Mouse (Mus musculus) gastrocnemius, adult 2 months (tissue): ENCODE results near the gene Riok1. TPM values are rescaled to one million over a fixed set of nuclear protein-coding genes. Genes with fewer than 3 reads are reported as not detected.

Source experiments
- DNase-seq: peaks from one replicate; pipeline ENCODE4 v3.0.0; 2022
- H3K27ac ChIP-seq: fragments of 200-600 bp; 2 replicates; pipeline ENCODE4 v1.8.1; 2022; ENCODE audit warnings: mild to moderate bottlenecking
- H3K4me3 ChIP-seq: fragments of 200-600 bp; 2 replicates; pipeline ENCODE4 v1.8.1; 2022; ENCODE audit warnings: mild to moderate bottlenecking, moderate library complexity
- CTCF ChIP-seq: fragments of 200-600 bp; IDR thresholded peaks from 2 replicates; pipeline ENCODE4 v1.8.1; 2022; ENCODE audit warnings: antibody characterized with exemption, mild to moderate bottlenecking, moderate library complexity
- intact Hi-C: fragments of 180-260 bp; cut with DNase I; formaldehyde crosslinking; loops from one replicate; pipeline ENCODE4 v1.15.1; 2025
- total RNA-seq, 2 experiments: library from RNA; stranded (reverse); gene quantifications; 2 replicates each; pipeline ENCODE4 v1.2.3; 2021

Riok1 gene
- total RNA-seq, 2 experiments from 2014 or later, result 8.2 to 8.7 TPM

DNA sequence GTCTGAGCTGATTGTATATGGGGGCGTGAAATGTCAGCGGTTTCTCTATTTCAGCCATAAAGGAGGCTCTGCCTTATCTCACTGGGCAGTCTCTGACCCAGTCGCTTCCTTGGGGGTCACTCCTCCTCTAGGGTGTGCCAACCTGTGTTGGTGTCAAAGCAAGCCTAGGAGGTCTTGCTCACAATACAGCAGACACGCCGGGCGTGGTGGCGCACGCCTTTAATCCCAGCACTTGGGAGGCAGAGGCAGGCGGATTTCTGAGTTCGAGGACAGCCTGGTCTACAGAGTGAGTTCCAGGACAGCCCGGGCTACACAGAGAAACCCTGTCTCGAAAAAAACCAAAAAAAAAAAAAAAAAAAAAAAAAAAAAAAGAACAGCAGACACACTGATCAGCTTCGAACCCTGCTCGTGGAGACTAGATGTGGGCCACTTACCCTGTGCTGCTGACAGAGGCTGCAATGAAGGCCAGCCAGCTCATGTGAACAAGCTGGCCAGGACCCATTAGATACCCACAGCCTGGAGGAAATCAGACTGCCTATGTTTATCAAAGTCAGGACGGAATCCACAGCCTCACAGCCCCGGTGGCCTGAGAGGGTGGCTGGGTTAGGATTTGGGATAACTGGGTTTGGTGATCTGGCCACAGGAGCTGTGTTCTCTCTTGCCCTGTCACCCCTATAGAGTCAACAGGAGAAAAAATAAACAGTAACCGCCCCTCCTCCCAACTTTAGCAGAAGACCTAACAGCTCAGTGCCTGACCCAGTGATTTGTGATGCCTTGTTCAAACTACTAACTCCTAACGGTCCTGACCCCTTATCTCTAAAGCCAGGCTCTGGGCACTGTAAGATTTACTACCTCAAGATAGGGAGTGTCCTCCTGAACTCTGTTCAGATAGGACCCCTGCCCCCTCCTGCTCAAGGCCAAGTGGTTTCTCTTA lies 36.8 kb downstream of the Riok1 start:
- TF ChIP-seq CTCF, result no peak
- no peak overlapping the region for H3K4me3 ChIP-seq
- no peak overlapping the region for H3K27ac ChIP-seq
- DNase-seq, result no peak
- intact Hi-C loops, result no loop called here

- DNase-seq, result no peak
- intact Hi-C loops, result no loop called here
- H3K27ac ChIP-seq, result no peak overlapping the region
- TF ChIP-seq CTCF, result no peak
- H3K4me3 ChIP-seq, result no peak overlapping the region
These were observed 37.6 kb downstream of the Riok1 start for GRCm38 (mm10) chr13:38074404-38074803.

DNA sequence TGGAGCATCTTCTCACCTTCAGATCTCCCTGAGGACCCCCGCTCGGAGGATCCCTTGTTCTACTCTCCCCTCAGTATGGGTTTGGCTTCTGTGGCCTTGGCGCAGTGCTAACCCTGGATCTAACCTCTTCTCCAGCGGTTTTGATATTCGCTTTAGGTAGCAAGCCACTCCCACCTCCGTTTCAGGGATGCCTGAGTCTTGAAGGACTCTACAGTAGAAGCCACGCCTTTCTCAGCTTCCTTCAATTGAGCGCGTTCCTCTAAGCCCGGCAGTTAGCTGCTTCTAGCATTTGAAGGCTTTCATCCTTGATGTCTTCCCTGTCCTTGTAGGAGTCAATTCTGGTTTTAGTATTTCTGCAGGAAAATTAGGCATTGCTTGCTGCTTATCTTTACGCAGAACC lies 40.3 kb downstream of the Riok1 start:
- DNase-seq, result no peak
- intact Hi-C loops, result no loop called here

GRCm38 (mm10) chr13:38078836-38079235 lies 42.0 kb downstream of the Riok1 start:
- no peak overlapping the region for H3K27ac ChIP-seq
- TF ChIP-seq CTCF, result no peak
- intact Hi-C loops, result no loop called here
- H3K4me3 ChIP-seq, result no peak overlapping the region
- DNase-seq, result no peak

More for the DNA sequence above, 40.3 kb downstream of the Riok1 start:
- Histone ChIP-seq H3K27ac (no peak overlapping the region), H3K4me3 (no peak overlapping the region)
- TF ChIP-seq CTCF, result no peak

DNA sequence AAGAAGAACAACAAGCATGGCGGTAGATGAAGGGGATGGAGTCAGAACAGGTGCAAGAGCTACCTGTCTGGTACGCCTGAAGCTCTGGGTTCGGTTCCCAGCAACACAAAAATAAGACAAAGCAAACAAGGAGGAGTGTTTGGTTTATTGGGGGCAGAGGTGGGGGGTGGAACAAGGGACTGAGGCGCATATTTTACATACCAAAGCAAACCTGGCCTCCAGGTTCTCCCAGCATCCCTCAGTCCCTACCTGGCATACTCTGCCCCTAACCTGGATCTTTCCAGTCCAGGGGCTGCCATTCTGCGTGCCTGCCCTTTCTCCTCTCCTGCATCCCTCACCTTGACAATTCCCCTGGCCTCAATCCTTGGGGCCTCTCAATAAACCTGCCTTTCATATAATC lies 42.6 kb downstream of the Riok1 start:
- intact Hi-C loops, result no loop called here
- DNase-seq, result no peak
- TF ChIP-seq CTCF, result no peak

DNA sequence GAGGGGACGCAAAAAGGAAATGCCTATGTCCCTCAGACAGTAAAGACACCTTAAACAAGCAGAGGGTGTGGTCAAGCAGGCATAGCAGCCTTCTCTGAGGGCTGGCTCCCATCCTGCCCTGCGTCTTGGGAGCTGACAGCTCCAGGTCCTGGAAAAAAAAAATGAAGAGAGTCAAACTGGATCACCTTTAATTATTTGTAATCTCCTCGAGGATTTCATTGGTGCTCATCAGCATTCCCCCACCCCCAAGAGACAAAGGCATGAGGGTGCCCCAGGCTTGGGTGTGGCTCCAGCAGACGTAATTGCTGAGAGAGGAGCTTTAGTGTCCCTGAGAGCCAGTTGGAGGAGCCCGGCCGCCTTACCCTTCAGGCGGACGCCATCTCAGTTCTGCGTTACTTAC lies 43.2 kb downstream of the Riok1 start:
- Histone ChIP-seq H3K4me3 (no peak overlapping the region), H3K27ac (no peak overlapping the region)
- TF ChIP-seq CTCF, result no peak
- no peak for DNase-seq
- intact Hi-C loops, result no loop called here

More for the DNA sequence above, 42.6 kb downstream of the Riok1 start:
- Histone ChIP-seq H3K27ac (no peak overlapping the region), H3K4me3 (no peak overlapping the region)

DNA sequence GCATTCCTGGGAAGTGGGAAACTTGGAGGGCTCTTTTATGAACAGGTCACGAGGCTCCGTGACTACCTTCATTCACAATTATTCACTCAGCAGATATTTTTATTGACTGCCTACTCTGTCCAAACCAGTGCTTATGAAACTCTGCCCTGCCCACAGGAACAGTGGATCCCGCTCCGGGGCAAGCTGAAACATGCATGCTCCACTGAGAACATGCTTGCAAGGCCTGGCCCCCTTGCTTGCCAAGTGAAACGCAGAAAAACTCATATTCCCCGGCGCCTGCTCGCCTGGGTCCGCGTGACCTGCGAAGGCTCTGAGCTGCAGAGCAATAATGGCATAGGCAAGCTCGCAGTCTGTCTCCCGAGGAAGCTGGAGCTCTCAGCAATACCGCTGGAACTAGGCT lies 43.9 kb downstream of the Riok1 start:
- no peak overlapping the region for H3K27ac ChIP-seq
- no peak overlapping the region for H3K4me3 ChIP-seq
- intact Hi-C loops, result no loop called here
- no peak for TF ChIP-seq CTCF
- no peak for DNase-seq

DNA sequence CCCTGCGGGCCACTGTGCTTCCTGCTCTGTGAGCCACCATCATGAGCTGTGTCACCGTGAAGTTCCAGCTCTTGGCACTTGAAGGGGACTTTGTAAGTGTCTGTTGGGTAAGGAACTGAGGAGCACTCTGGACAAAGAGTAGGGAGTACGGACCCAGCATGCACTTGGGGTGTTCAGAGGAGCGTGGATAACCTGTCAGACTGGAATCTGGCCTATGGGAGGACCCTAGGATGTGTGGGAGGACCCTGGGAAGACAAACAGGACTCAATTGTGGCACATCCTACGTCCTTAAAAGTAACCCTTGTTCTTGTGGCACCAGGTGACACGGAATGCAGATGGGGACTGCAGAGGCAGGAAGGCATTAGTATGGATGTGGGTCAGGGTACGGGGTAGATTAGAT lies 44.4 kb downstream of the Riok1 start:
- no peak for DNase-seq
- no peak overlapping the region for H3K4me3 ChIP-seq
- intact Hi-C loops, result no loop called here
- no peak overlapping the region for H3K27ac ChIP-seq
- no peak for TF ChIP-seq CTCF

DNA sequence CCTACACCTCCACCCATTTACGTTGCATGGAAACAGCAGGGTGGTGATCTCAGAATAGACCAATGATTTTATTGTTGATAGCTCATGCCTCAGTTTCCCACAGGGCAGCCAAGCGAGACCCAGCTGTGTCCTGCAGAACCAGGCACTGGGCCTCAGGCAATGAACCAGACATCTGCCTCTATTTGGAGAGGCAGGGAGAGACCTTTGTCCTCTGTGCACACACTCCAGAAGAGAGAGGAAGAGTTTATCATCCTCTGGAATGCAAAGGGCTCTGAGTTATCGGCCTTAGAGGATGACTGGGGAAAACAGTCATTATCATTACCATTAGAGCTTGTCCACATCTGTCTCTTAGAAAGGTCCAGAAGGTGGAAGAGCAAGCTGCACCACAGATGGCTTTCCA lies 49.9 kb downstream of the Riok1 start:
- Histone ChIP-seq H3K27ac (no peak overlapping the region), H3K4me3 (no peak overlapping the region)
- no peak for TF ChIP-seq CTCF
- no peak for DNase-seq
- intact Hi-C loops, result no loop called here

DNA sequence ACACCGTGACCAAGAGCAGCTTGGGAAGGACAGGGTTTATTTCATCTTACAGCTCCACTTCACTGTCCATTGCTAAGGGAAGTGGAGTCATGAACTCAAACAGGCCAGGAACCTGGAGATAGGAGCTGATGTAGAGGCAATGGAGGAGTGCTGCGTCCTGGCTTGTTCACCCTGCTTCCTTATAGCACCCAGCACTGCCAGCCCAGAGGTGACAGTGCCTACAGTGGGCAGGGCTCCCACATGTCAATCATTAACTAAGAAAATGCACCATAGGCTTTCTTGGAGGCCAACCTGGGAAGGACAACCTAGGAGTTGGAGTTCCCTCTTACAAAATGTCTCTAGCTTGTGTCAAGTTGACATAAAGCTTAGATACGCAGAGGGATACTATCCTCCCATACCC lies 51.2 kb downstream of the Riok1 start:
- intact Hi-C loops, result no loop called here
- Histone ChIP-seq H3K4me3 (no peak overlapping the region), H3K27ac (no peak overlapping the region)
- no peak for DNase-seq
- no peak for TF ChIP-seq CTCF

- H3K4me3 ChIP-seq, result no peak overlapping the region
- intact Hi-C loops, result no loop called here
- no peak overlapping the region for H3K27ac ChIP-seq
- TF ChIP-seq CTCF, result no peak
- DNase-seq, result no peak
These were observed 52.7 kb downstream of the Riok1 start for GRCm38 (mm10) chr13:38089449-38089848.

DNA sequence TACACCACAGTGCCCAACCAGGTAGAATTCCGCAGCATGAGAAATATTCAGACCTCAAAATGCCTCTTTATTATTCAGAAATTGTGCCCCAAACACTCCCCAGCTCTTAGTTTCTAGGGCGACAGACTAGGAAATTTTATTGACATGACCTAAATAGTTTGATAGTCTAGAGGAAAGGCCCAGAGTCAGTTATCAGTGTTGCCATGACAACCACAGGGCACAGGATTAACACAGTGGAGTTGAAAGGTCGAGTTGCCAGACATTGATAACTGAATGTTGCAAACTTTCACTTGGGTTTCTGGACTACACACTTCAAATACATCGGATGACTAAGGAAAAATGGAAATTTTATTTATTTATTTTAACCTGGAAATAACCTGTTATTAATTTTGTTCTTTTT lies 53.1 kb downstream of the Riok1 start:
- intact Hi-C loops, result no loop called here
- no peak for DNase-seq
- no peak overlapping the region for H3K27ac ChIP-seq
- no peak overlapping the region for H3K4me3 ChIP-seq
- TF ChIP-seq CTCF, result no peak

DNA sequence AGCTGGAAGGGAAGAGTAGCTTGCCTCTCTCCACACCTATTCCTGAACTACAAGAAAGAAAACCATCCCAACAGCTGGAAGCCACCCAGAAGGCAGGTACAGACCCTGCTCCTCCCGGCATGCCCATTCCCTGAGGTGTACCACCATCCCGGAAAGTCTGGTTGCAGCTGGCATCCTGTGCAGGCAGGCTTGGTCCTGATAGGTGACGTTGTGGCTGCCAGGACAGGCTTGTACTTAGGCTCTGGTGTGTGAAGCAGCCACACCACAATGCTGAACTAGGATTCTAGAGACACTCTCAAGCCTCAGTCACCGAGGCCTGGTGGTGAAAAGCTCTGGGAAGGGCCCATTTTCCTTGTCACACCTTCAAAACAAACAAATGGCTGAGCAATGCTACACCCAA lies 59.4 kb downstream of the Riok1 start:
- intact Hi-C loops, result no loop called here
- Histone ChIP-seq H3K27ac (no peak overlapping the region), H3K4me3 (no peak overlapping the region)
- DNase-seq, result no peak
- TF ChIP-seq CTCF, result no peak

DNA sequence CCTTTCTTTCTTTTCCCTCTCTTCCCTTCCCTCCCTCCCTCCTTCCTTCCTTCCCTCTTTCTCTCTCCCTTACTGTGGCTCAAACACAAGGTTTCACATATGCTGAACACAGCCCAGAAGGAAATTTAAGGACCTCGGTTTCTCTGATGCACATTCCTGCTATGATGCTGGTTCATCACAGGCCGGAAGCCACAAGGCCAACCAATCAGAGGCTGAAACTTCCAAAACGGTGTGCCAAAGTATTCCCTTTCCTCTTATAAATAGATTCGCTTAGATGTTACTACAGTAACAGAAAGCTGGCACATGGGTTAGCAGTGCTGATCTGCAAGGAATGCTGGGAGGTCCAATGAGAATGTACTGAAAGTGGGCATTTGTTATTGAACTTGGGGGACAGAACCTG lies 66.6 kb downstream of the Riok1 start:
- DNase-seq, result no peak
- intact Hi-C loops, result no loop called here
- Histone ChIP-seq H3K4me3 (no peak overlapping the region), H3K27ac (no peak overlapping the region)
- no peak for TF ChIP-seq CTCF
